Mouse (Mus musculus): ENCODE data around the gene Serpina3a.

The Serpina3a gene

DNA sequence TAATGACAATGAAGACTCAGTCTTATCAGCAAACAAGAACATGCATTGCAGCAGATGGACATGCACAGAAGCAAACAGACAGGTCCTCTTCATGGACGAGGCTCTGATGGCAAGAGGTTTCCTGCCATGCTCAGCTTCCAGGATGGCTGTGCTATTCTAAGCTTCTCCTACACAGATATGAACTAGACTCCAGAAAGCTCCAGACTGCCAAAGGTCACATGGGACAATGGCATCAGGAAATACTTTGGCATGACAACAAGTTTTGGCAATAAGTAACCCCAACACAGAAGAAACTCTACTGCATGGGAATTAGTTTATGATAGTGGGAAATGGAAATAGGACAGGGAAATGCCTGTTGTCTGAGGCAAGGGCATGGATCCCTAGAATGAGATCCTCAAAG, 30.8 kb downstream of the Serpina3a start:
- no peak for DNase-seq (ENCODE audit: low spot score)

GRCm38 (mm10) chr12:104145571-104145970, 33.0 kb downstream of the Serpina3a start:
- no peak for DNase-seq (ENCODE audit: low spot score)

GRCm38 (mm10) chr12:104151989-104152388, 39.5 kb downstream of the Serpina3a start:
- no peak for DNase-seq (ENCODE audit: low spot score)

GRCm38 (mm10) chr12:104153041-104153645, 40.6 kb downstream of the Serpina3a start:
- no peak for DNase-seq (ENCODE audit: low spot score)

- DNase-seq (ENCODE audit: low spot score) = no peak
These were observed 41.1 kb downstream of the Serpina3a start, which contains the start of gene Serpina3c for GRCm38 (mm10) chr12:104153656-104154055. TSS of gene Serpina3c (minus strand) at chr12:104153870.

Data from retina, embryonic 14.5 days (tissue).